Mouse (Mus musculus) NIH3T3 (cell line): ENCODE results near the gene Filip1.
A peak's percentile ranks its signal among the peaks of the same experiment; 100 is the strongest.
"Not testable (repeated sequence)": the region's sequence is repeated elsewhere in the genome, so short reads cannot be mapped to it uniquely, and the experiment has no call there.

Experiments
- DNase-seq: peaks from one replicate; pipeline ENCODE4 v3.0.0-alpha.2; 2012; ENCODE audit warnings: low read depth

The Filip1 gene

GRCm38 (mm10) chr9:80012751-80013150, at the start of gene Filip1:
TSS of gene Filip1 (minus strand) at chr9:80012851.
- DNase-seq: no peak

GRCm38 (mm10) chr9:80057690-80058089, 45.0 kb upstream of the Filip1 start:
- peak; percentile 52 for DNase-seq

GRCm38 (mm10) chr9:80052951-80053350, 40.3 kb upstream of the Filip1 start:
- no peak for DNase-seq

- not testable (repeated sequence) for DNase-seq
These were observed 36.6 kb upstream of the Filip1 start for GRCm38 (mm10) chr9:80049271-80049670.

- DNase-seq: not testable (repeated sequence)
These were observed 31.6 kb upstream of the Filip1 start for GRCm38 (mm10) chr9:80044301-80044700.

GRCm38 (mm10) chr9:80039296-80039815, 26.7 kb upstream of the Filip1 start:
- no peak for DNase-seq

GRCm38 (mm10) chr9:80037997-80038383, 25.3 kb upstream of the Filip1 start:
- DNase-seq: no peak

DNA sequence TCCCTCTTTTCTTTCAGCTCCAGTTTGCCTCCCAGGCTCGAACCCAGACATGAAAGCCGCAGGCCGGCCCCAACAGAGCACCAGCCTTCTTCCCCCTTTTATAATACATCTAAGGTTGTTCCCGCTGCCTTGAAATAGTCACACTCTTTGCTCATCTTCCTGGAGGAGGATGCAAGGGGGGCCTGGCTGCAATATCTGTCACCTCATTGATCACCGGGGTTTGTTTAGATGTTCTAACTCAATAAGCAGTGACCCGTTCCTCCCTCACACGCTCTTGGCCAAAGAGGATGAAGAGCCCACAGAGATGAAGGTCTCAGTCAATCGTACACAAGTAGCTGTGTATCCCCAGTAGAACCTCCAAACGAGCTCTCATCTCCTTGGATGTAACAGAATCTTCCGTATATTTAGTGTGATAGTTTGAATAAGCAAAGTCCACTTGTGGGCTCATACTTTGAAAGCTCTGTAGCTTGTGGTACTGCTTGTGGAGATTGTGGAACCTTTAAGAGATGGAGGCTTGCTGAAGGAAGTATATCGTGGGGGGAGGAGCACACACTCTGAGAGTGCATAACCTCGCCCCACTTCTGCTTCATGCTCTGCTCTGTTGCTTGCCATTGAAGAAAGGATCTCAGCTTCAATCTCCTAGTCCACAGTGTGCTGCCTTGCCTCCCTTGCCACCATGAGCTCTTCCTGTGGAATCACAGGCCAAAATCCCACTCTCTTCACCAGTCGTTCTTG, 24.8 kb upstream of the Filip1 start:
- no peak for DNase-seq

DNA sequence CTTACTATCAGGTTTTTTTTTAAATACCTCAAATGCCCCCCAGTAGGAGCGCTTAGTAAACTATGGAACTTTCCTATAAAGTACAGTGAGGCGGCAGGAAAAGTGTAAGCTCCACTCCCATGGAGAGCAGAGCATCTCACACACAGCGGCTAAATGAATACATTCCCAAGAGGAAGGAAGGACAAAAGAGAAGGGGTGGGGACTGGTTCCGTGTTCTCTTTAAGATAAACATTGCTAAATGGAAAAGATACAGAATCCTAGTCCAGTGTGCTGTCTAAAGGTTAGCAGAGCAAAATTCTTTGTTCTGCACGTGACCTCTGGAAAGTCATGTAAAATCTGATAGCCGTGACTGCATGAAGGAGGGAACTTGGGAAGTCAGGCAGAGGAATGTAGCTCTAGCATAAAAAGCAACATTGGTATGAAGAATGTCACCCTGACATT, 13.9 kb upstream of the Filip1 start:
- DNase-seq: no peak

DNA sequence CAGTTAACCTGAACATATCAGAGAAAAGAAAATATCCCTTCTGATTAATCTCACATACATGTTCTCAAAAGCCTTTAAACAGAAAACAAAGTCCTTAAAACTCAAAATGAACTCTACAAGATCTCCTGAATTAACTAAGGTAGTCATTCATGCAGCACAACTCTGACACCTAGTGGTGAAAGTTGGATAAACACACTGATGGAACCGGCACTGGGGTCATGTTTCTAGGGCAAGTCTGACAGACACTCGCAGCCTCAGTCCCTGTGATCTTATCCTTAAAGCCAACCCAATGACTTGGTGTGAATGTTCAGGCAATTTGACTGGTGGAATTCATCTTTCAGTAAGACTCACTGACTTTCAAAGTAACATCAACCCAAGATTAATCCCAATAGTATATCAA, 13.4 kb upstream of the Filip1 start:
- peak; percentile 80 for DNase-seq

DNA sequence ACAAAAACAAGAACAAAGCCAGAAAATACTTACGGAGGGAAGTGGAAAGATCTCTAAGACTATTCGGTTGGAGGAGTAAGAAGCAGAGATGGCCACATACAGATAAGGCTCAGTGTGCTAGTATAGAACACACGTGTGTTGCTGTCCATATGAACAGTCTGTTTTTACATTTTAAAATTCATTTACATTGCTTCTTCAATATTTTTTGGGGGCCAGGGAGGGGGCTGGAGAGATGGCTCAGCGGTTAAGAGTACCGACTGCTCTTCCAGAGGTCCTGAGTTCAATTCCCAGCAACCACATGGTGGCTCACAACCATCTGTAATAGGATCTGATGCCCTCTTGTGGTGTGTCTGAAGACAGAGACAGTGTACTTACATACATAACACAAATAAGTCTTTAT, 12.7 kb upstream of the Filip1 start:
- DNase-seq: not testable (repeated sequence)

- DNase-seq: no peak
These were observed 10.2 kb upstream of the Filip1 start for GRCm38 (mm10) chr9:80022821-80023220.

- peak; percentile 44 for DNase-seq
These were observed 9.0 kb upstream of the Filip1 start for GRCm38 (mm10) chr9:80021648-80022047.

DNA sequence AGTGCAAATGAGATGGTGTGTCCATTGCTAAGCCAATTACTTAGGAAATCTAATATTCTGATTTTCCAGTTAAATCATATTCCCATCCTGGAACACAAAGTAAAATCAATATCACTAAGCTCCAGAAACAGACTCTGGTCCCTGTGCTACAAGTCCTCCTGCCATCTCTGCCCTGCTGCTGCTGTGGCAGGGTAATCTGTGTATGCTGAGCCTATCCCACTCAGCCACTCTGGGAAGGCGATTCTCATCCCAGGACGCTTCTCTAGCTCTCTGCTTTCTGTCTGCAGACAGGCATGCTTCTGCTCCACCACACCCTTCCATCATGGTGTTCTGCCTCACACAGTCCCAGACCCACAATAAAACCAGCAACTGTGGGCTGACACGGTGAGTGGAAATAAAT, 7.8 kb upstream of the Filip1 start:
- DNase-seq: no peak

DNA sequence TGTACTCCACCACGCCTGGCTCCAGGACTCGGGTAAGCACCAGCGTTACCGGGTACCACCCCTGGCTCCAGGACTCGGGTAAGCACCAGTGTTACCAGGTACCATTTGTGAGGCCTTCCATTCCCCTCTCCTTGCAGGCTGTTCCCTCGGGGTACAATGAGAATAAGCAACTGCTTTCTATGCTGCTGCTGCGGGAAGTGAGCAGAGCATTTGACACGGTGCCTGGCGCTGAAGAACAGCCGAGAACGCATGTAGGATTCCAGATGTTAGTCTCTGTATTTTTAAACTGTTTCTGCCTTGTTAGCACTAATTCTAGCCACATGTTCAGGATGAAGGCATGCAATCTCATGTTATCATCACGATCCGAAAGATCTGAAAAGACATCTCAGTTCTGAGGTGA, 635 bp downstream of the Filip1 start:
- no peak for DNase-seq

GRCm38 (mm10) chr9:80002394-80003188, 10.1 kb downstream of the Filip1 start:
- DNase-seq: peak; percentile 85

DNA sequence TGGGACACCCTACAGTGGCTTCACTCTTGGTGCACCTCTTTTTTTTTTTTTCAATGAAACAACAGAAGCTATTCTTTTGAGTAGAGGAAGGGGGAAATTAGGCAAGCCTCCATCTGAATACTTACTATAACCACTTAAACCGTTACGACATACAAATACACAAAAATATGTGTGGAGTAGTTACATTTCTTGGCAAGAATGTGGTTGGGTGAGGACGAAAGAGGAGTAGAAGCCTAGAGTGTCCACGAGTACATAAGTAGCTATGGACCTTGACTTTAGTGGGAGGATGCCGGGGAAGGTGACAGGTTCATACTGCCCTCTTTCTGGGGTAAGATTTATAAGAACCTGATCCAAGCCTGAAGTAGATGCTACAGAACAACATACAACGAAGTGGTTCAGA, 15.4 kb downstream of the Filip1 start:
- DNase-seq: no peak

GRCm38 (mm10) chr9:79994296-79994695, 18.4 kb downstream of the Filip1 start:
- DNase-seq: no peak

DNA sequence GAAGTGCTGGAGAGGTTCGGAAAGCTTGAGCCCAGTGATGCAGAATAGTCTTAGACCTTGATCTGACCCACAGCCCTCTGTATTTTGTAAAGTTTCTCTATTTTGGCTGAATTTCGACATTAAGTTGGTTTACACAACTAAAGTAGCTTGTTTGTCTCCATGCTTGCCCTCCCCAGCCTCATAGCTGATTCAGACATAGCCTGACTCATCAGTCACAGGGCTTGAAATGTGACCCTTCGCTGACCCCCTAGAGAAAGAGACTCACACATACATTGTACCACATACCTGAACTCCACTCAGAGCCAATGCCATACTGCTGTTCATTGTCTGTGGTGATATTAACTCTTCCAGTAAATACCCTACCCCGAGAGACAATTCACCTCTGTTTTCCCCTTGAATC, 19.6 kb downstream of the Filip1 start:
- peak; percentile 62 for DNase-seq

GRCm38 (mm10) chr9:79990456-79991017, 22.1 kb downstream of the Filip1 start:
- no peak for DNase-seq

- no peak for DNase-seq
These were observed 22.9 kb downstream of the Filip1 start for GRCm38 (mm10) chr9:79989703-79990102.

DNA sequence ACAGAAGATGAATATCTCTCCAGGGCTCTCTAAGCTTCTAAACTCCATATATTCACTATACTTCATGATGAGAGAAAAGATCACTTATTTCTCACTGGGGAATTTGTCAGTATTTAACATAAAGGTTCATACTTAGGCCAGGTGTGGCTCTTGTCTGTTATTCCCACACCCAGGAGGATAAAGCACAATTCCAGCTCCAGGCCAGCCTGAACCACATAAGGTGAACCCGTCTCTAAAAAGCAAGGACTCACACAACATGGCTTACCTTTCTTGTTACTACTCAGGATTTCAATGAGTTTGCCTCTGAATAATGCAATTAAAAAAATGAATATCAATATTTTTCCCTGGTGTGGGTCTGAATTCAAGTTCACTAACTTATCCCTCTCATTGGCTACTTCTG, 23.6 kb downstream of the Filip1 start:
- DNase-seq: no peak

GRCm38 (mm10) chr9:79983244-79983643, 29.4 kb downstream of the Filip1 start:
- no peak for DNase-seq
